Mouse (Mus musculus): Measurements from ENCODE around the gene Laptm5.

The Laptm5 gene

DNA sequence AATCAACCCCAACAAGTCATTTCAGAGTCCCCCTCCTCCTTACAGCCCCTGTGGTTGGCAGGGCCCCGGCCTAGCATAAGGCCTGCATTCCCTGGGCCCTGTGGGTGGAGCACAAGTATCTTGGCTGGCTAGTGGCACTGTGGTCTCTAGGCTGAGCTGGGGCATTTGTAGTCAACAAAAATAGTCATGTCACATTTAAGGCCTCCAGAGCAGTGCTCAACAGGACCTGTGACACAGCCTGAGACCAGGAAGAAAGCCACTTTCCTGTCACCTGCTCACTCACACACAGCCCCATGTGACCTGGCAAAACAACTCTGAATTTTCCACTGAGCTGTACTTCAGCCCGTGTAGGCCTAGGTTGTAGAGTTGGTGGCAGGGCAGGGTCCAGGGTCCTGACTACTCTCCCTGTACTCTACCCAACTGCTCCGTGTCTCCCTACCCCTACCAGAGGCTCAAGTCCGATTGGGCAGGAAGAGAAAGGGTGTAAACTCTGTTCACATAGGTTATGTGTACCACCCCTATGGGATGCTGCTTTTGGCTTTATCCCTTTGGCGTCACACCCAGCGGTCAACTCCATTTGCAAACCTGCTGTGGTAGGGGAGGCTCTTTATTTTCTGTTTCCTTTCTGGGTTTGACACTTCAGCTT, 13.0 kb upstream of the Laptm5 start:
- DNase-seq: no peak

DNA sequence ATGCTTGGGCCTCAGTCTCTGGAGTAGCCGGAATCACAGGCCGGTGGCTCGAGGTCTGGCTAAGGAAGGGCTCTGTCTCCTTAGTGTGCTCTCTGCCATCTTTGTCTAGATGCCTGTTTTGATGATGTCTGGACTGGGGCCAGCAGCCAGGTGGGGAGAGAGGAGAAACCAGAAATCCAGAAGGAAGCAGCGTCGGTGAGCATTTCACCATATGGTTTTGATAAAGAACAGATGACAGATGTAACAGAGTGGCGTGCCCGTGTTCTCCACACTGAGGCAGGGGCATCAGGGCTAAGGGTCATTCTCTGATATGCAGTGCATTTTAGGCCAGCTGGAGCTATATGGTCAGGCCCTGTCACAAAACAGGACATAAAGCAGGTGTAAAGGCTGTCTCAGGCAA, 12.2 kb upstream of the Laptm5 start:
- DNase-seq: peak; percentile 45

GRCm38 (mm10) chr4:130902289-130902781, 10.6 kb upstream of the Laptm5 start:
- DNase-seq: peak; percentile 49

DNA sequence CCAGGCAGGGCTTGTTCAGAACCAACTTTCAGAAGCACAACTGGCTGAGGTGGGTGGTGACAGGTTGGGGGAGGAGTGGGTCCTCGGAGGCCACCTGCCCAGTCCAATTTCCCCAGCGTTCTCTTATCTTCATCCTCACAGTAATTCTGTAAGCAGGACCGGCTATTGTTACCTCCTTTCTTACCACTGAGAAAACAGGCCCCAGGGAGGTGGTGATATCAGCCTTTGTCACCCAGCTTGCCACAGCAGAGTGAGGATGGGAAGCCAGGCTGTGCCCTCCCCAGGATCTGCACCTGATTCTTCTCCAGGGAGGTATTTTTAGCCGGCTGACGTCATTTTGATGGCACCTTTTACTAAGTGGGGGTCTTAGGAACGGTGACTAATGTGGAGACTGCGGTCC, 7.9 kb upstream of the Laptm5 start:
- DNase-seq: no peak

DNA sequence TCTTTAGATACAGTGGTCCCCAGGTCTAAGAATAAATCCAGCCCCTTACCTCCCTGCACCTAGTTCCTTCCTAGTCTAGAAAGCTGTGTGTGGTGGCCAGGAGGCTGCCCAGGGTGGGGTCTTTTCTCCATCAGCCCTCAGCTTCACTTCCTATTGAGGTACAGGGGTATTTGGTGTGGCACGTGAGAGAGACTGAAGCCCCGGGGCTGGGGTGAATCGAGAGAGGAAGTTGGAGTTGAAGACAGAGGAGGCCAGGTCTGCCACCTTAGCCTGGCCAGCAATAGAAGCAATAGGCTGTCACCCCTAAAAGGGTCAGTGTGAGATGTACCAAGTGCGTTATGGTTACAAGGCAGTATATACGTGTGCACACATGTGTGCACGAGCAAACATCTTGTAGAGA, 7.0 kb upstream of the Laptm5 start:
- DNase-seq: no peak

DNA sequence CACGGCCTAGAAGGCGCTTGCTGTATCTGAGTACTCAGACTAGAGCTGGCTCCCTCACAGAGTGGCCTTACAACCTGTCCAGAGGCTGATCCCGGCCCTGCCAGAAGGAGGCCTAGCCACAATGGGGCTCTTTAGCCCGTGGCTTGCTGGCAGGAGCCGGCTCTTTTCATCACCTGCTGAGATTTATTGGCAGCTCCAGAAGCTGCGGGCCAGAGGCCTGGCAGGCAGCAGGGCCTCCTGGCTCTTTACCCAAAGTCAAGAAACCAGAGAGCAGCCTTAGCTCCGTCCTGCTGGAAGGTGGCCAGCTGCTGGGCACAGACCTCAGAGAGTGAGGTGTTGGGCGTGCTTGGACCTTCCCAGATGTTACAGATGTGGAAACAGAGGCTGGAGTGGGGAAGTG, 6.6 kb upstream of the Laptm5 start:
- DNase-seq: peak; percentile 52

- no peak for DNase-seq
Measured at GRCm38 (mm10) chr4:130907200-130908069, 5.5 kb upstream of the Laptm5 start.

DNA sequence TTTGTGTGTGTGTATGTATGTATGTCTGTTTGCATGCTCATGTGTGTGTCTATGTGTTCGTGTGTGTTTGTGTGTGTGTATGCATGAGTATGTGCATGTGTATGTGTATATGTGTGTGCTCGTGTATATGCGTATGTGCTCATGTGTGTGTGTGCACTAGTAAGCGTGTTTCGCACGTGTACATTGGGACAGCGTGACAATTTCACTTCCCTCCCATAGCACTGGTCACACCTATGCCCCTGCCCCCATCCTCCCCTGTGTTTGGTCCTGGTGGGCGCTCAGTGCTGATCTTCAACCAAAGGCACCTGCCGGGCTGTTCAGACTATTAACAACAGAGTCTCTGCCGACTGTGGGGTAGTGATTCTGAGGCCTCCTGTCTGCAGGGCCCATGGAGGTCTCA, 4.8 kb upstream of the Laptm5 start:
- DNase-seq: no peak

DNA sequence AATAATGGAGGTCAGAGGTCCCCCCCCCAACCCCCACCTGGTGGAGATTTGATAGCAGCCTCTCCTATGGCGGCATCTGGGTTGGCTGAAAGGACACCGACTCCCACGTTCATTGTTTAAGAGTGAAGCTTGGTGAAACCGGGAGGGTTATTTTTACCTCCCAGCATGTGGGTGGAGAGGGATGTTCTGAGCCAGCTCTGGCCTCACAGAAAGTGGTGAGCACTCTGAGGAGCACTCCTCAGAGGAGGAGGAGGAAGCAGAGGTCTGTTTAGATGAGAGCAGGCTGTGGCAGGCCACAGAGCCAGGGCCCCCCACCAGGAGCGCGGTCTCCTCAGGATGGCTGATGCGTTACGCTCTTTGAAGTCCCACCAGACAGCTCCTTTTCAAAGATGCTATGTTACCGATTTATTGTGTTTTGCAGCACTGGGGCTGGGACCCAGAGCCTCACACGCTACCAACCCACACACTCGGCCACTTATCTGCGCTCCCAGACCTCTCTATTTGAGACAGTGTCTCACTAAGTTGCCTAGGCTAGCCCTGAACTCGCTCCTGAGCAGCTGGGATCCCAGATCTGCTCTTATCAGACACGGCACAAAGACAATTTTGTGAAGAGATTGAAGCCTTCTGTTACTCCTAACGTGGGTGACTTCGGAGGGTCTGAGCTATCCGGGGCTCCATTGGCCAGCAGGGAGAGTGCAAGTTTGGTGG, 3.6 kb upstream of the Laptm5 start:
- DNase-seq: no peak

DNA sequence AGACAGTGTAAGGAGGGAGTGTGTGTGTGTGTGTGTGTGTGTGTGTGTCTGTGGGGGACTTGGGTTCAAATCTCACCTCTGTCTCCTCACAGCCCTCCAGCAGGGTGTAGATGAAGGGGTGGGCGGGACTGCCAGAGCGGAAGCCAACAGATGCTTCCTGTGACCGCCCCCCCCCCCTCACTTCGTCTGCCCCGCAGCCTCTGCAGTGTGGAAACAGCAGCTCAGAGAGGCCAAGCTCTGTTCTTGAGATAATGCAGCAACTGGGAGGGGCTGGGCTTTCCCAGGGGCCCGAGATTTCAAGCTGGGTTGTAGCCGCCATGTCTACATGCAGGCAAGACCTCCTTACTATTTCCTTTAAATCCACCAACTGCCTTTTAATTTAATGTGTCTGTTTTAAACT, 2.3 kb upstream of the Laptm5 start:
- DNase-seq: peak; percentile 33

GRCm38 (mm10) chr4:130912626-130913025, 299 bp upstream of the Laptm5 start:
- no peak for DNase-seq

DNA sequence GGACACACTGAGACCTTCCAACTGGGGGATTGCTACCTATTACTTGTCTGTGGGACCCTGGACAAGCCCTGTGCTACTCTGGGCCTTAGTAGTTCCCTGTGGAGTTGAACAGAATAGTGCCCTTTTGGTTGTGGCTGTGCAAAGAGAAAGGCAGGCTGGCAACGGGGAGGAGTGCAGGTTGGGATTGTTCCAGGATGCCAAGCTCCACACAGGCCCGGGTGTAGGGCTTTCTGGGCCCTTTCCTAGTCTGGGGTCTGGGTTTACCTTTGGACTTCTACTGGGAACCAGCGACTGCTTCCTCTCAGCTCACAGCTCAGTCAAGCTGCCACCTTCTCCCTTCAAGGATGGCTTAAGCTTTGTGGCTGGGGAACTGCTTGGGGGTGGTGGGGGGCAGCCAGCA, 586 bp downstream of the Laptm5 start:
- no peak for DNase-seq

DNA sequence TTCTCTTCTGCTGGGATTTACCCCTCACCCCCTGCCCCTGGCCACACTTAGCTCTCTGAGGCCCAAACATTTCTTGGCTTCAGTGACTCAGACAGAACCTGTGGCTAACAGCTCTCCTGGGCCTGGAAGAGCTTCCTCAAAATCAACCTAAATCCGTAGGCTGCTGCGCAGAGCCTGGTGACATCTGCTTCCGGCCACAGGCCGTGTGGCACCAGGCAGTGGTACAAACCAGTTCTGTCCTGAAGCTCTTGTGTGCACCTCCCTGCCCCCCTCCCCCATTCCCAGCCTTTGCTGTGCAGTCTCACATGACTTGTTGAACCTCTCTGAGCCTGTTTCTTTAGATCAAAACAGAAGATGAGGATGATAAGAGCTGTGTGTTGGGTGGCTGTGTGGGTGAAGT, 1.1 kb downstream of the Laptm5 start:
- DNase-seq: no peak

GRCm38 (mm10) chr4:130914527-130914926, 1.6 kb downstream of the Laptm5 start:
- DNase-seq: no peak

DNA sequence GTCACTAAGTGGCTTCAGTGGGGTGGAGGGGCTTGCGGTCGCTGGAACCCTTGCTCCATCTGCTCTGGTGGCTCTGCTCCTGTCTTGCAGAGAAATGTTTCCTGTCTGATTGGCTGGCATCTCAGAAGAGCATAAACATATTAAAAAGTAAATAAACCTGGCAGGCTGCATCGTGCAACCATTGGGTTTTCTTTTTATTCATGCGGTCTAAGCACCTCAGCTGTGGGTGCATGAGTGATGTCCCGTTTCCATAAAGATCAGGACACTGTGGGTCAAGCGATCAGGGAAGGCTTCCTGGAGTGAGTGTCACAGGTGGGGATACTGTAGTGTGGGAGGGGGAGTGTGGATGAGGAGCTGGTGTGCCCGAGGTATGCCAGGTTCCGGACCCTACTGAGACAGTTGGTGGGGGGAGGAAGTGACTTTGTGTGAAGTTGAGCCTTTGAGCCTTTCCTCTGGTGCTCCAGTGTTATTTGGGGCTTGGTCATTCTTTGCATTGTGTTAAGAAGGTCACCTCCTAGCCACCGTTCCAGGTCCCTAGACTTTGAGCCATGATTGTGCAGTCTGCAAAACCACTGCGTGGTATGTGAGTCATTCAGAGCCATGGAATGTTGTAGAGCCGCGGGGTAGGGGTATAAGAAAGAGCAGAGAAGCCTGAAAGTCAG, 2.2 kb downstream of the Laptm5 start:
- DNase-seq: no peak

GRCm38 (mm10) chr4:130915668-130916035, 2.7 kb downstream of the Laptm5 start:
- no peak for DNase-seq

DNA sequence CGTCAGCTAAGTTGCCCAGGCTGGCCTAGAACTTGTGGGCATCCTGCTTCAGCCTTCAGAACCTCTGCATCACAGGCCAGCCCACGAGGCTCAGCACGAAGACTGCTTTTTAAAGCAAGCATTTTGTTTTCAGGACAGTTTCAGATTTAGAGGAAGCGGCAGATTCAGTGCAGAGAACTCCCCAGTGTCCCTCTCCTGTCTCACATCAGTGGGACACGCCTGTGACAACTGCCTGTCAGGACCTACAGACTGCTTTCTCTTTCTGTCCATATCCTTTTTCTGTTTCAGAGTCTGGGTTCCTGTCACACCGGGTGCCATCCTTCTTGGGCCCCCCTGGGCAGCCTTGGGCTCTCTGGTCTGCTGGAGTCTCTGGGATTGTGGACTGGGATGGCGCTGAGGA, 3.7 kb downstream of the Laptm5 start:
- DNase-seq: no peak

DNA sequence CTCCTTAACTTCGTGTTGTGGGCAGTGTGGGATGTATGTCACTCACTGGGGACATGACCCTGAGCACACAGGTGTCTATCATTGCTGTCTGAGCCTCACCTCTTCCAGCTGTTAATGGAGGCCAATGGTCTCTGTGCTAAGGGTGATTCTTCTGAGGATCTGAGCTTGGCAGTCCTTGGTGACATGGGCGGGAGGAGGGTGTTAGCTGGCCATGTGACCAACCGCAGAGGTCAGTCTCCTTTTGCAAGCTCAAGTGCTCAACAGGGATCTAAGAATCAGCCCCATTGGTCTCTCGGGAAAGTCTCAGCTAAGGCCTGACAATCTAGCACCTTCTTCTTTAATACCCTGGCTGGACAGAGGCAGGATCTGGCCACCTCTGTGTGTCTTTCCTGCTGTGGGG, 4.6 kb downstream of the Laptm5 start:
- no peak for DNase-seq

GRCm38 (mm10) chr4:130918805-130919749, 6.2 kb downstream of the Laptm5 start:
- DNase-seq: no peak

DNA sequence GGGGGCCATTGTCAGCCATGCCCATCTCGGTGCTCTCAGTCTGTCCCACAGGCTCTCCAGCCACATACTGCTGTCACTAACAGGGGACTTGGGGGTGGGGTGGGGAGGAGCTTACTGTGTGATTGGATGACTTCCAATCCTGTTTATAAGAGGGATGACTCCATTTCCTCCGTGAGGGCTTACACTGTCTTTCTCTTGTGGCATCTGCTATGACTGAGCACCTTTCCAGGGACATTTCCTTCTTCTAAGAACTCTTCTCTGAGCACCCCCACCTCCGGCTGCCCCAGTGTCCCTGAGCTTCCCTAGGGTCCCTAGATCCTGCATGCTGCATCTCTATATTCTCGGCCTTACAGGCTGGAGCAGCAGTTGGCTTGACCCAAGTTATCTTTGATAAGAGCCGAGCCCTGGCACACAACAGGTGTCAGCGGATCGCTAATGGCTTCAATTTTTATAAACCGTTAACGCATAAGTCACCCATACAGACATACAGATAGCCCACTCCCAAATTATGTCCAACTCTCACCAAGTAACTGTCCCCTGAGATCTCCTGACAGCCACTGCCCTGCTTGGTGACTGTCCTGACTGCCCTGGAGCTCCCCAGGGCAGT, 6.9 kb downstream of the Laptm5 start:
- no peak for DNase-seq

DNA sequence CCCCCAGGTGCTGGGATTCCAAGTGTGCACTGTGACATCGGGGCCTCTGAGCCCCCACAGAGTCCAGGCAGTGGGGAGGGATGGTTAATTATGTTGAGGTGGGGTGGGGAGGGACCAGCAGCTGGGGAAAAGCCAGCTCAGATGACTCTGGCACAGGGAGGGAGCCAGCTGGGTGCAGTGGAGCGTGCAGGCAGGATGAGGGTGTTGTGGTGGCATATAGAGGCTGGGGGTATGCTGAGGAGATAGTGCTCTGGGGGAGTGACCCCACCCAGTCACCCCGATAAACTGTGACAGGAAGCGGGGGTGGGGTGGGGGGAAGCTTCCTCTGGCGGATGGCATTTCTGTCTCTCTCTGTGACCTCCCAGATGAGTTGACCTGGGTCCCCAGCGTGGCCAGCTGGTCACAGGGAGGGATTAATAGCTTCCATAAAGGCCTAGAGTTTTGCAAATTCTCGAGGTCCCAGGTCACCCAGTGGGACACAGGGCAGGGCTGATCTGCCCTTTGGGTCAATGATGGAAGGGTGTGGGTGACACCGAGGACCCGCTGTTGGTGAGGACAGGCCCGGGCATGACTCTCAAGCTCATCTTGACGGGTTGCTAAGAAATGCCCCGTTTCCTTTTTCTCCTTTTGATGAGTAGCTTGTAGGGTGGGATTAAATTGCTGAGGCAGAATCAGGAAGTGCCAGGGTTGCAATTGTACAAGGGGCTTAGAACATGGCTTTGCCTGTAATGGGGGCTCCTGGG, 8.2 kb downstream of the Laptm5 start:
- no peak for DNase-seq

All from embryo, embryonic 11 days (tissue).